Mouse (Mus musculus): ENCODE results near the gene Setd1b. TPM values are rescaled to one million over a fixed set of nuclear protein-coding genes. Genes with fewer than 3 reads are reported as not detected.

Gene Setd1b
- total and polyA plus RNA-seq, 2 experiments = 1.8 to 7.2 TPM

- Histone ChIP-seq H3K36me3 (ENCODE audit: control insufficient read depth, insufficient read depth, low read length) (no peaks in the 10 kb centered on the region), H3K27ac (replicated peaks; ENCODE audit: insufficient read depth, low read depth, low read length) (peak overlapping the region; percentile 95), H3K9ac (ENCODE audit: low read depth, low read length) (peak overlapping the region; percentile 87), H3K4me1 (ENCODE audit: control insufficient read depth, insufficient read depth, low read length) (peaks cover 17% of the 10 kb centered on the region), H3K79me2 (ENCODE audit: control insufficient read depth, insufficient read depth, low read length) (peaks cover 13% of the 10 kb centered on the region; the same call in 1 of the 2 replicates), H3K4me3 (ENCODE audit: insufficient read depth, low read depth, low read length) (peak overlapping the region; percentile 71), H3K27me3 (ENCODE audit: control insufficient read depth, insufficient read depth, low read length) (no peaks in the 10 kb centered on the region)
- DNase-seq (ENCODE audit: extremely low read depth, low read depth, low spot score) = peak; percentile 46
- no peak for TF ChIP-seq CTCF (IDR thresholded peaks at IDR 0.05; ENCODE audit: low read depth, low read length)
- no peak for TF ChIP-seq POLR2A (IDR thresholded peaks at IDR 0.05; ENCODE audit: extremely low read depth, insufficient read depth, low read length)
- WGBS = 5% methylated on average over 28 of the region's 28 CpGs
These were observed 2.0 kb upstream of the Setd1b start for GRCm38 (mm10) chr5:123139722-123140627.

- peaks cover 13% of the 10 kb centered on the region; the same call in 1 of the 2 replicates for H3K79me2 ChIP-seq (ENCODE audit: control insufficient read depth, insufficient read depth, low read length)
- peak; percentile 88 for DNase-seq (ENCODE audit: extremely low read depth, low read depth, low spot score)
- WGBS = under 1% methylated on average over 31 of the region's 31 CpGs
- H3K36me3 ChIP-seq (ENCODE audit: control insufficient read depth, insufficient read depth, low read length) = no peaks in the 10 kb centered on the region
- H3K4me1 ChIP-seq (ENCODE audit: control insufficient read depth, insufficient read depth, low read length) = peaks cover 19% of the 10 kb centered on the region
- no peaks in the 10 kb centered on the region for H3K27me3 ChIP-seq (ENCODE audit: control insufficient read depth, insufficient read depth, low read length)
- peak overlapping the region; percentile 95 for H3K27ac ChIP-seq (replicated peaks; ENCODE audit: insufficient read depth, low read depth, low read length)
- H3K9ac ChIP-seq (ENCODE audit: low read depth, low read length) = peak overlapping the region; percentile 98
- TF ChIP-seq CTCF (IDR thresholded peaks at IDR 0.05; ENCODE audit: low read depth, low read length) = no peak
- TF ChIP-seq POLR2A (IDR thresholded peaks at IDR 0.05; ENCODE audit: extremely low read depth, insufficient read depth, low read length) = peak; percentile 69
- H3K4me3 ChIP-seq (ENCODE audit: insufficient read depth, low read depth, low read length) = peak overlapping the region; percentile 89
These were observed 1.1 kb upstream of the Setd1b start for GRCm38 (mm10) chr5:123140694-123141554.

- Histone ChIP-seq H3K4me3 (ENCODE audit: insufficient read depth, low read depth, low read length) (peak overlapping the region; percentile 89), H3K4me1 (ENCODE audit: control insufficient read depth, insufficient read depth, low read length) (peaks cover 19% of the 10 kb centered on the region), H3K27ac (replicated peaks; ENCODE audit: insufficient read depth, low read depth, low read length) (peak overlapping the region; percentile 95), H3K27me3 (ENCODE audit: control insufficient read depth, insufficient read depth, low read length) (no peaks in the 10 kb centered on the region), H3K9ac (ENCODE audit: low read depth, low read length) (peak overlapping the region; percentile 98), H3K36me3 (ENCODE audit: control insufficient read depth, insufficient read depth, low read length) (peaks cover 2% of the 10 kb centered on the region; the same call in 1 of the 2 replicates), H3K79me2 (ENCODE audit: control insufficient read depth, insufficient read depth, low read length) (peaks cover 13% of the 10 kb centered on the region; the same call in 1 of the 2 replicates)
- 3% methylated on average over 36 of the region's 38 CpGs for WGBS
- TF ChIP-seq POLR2A (IDR thresholded peaks at IDR 0.05; ENCODE audit: extremely low read depth, insufficient read depth, low read length) (no peak), CTCF (IDR thresholded peaks at IDR 0.05; ENCODE audit: low read depth, low read length) (no peak)
- no peak for DNase-seq (ENCODE audit: extremely low read depth, low read depth, low spot score)
These were observed 335 bp upstream of the Setd1b start for GRCm38 (mm10) chr5:123141555-123142160.

GRCm38 (mm10) chr5:123143251-123143970, 1.4 kb downstream of the Setd1b start:
- TF ChIP-seq CTCF (IDR thresholded peaks at IDR 0.05; ENCODE audit: low read depth, low read length) (no peak), POLR2A (IDR thresholded peaks at IDR 0.05; ENCODE audit: extremely low read depth, insufficient read depth, low read length) (no peak)
- no peak for DNase-seq (ENCODE audit: extremely low read depth, low read depth, low spot score)
- no peaks in the 10 kb centered on the region for H3K27me3 ChIP-seq (ENCODE audit: control insufficient read depth, insufficient read depth, low read length)
- H3K36me3 ChIP-seq (ENCODE audit: control insufficient read depth, insufficient read depth, low read length) = peaks cover 6% of the 10 kb centered on the region; the same call in 1 of the 2 replicates
- H3K4me3 ChIP-seq (ENCODE audit: insufficient read depth, low read depth, low read length) = peak overlapping the region; percentile 89
- H3K4me1 ChIP-seq (ENCODE audit: control insufficient read depth, insufficient read depth, low read length) = peaks cover 13% of the 10 kb centered on the region
- H3K27ac ChIP-seq (replicated peaks; ENCODE audit: insufficient read depth, low read depth, low read length) = peak overlapping the region; percentile 95
- peak overlapping the region; percentile 98 for H3K9ac ChIP-seq (ENCODE audit: low read depth, low read length)
- WGBS = 1% methylated on average over 24 of the region's 24 CpGs
- peaks cover 19% of the 10 kb centered on the region; the same call in 1 of the 2 replicates for H3K79me2 ChIP-seq (ENCODE audit: control insufficient read depth, insufficient read depth, low read length)
